Mouse (Mus musculus) neural tube, embryonic 13.5 days (tissue): Measurements from ENCODE around the gene Rnf113a1. TPM values are rescaled to one million over a fixed set of nuclear protein-coding genes. Genes with fewer than 3 reads are reported as not detected.
"Not testable (repeated sequence)": the region's sequence is repeated elsewhere in the genome, so short reads cannot be mapped to it uniquely, and the experiment has no call there.

Experiments
- ATAC-seq: fragments of 200-750 bp; cut with Nextera tagmentation; 2 replicates; pipeline ENCODE4 v1.8.0; 2017; ENCODE audit warnings: low read depth, mild to moderate bottlenecking, moderate TSS enrichment, moderate library complexity
- H3K27ac ChIP-seq: fragments of 300-500 bp; sonication (generic); replicated peaks from 2 replicates; pipeline ENCODE4 v1.5.1; 2015; ENCODE audit warnings: moderate library complexity, mild to moderate bottlenecking, inconsistent platforms
- H3K27me3 ChIP-seq: fragments of 300-500 bp; sonication (generic); 2 replicates; pipeline ENCODE4 v1.6.1; 2015; ENCODE audit warnings: mild to moderate bottlenecking, inconsistent platforms
- H3K36me3 ChIP-seq: fragments of 300-500 bp; sonication (generic); 2 replicates; pipeline ENCODE4 v1.6.1; 2015; ENCODE audit warnings: mild to moderate bottlenecking, inconsistent platforms
- H3K4me1 ChIP-seq: fragments of 300-500 bp; sonication (generic); replicated peaks from 2 replicates; pipeline ENCODE4 v1.6.1; 2015; ENCODE audit warnings: inconsistent platforms
- H3K4me2 ChIP-seq: fragments of 300-500 bp; sonication (generic); 2 replicates; pipeline ENCODE4 v1.6.1; 2015; ENCODE audit warnings: inconsistent platforms, mild to moderate bottlenecking, moderate library complexity
- H3K4me3 ChIP-seq: fragments of 300-500 bp; sonication (generic); 2 replicates; pipeline ENCODE4 v1.5.1; 2015; ENCODE audit warnings: mild to moderate bottlenecking, inconsistent platforms
- H3K9ac ChIP-seq: fragments of 300-500 bp; sonication (generic); 2 replicates; pipeline ENCODE4 v1.6.1; 2015; ENCODE audit warnings: moderate library complexity, mild to moderate bottlenecking, inconsistent platforms
- H3K9me3 ChIP-seq: fragments of 300-500 bp; sonication (generic); 2 replicates; pipeline ENCODE4 v1.6.1; 2016; ENCODE audit warnings: inconsistent platforms
- WGBS: fragments of 180-500 bp; shearing (Covaris S2); methylation state at CpG from one replicate; pipeline ENCODE4 v1.1.7; 2015; 5-methylcytosine and 5-hydroxymethylcytosine counted together
- polyA plus RNA-seq: library from polyadenylated mRNA; unstranded; fragments of >200 nt; fragmentation: Nextera tagmentation; extraction: Ambion mirVana; gene quantifications from 2 replicates; pipeline ENCODE4 v1.2.1, GENCODE M21; 2015

The Rnf113a1 gene
- 18.9 and 20.0 TPM in 2 replicates for polyA plus RNA-seq

DNA sequence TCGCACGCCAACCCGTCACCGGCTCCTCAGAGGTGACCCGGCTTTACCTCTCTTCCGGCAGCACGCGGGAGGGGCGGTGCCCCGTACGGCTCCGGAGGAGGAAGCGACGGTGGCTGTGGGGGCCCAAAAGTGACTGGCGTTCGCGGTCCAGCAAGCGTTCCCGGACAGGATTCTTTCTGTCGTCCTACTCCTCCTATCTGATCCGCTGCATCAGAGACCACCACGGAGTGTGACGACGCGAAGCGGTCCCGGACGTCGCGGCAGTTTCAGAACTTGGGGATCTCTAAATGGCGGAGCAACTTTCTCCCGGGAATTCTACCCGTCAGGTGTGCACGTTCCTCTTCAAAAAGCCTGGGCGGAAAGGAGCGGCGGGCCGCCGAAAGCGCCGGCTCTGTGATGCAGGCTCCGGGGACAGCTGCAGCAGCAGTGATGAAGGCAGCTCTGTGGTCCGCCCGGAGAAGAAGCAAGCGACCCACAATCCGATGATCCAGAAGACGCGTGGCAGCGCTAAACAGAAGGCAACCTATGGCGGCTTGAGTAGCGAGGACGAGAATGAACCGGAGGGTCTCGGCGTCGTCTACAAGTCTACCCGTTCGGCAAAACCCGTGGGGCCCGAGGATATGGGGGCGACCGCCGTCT lies at the start of gene Rnf113a1, which contains the start of gene Ndufa1:
Rnf113a1 (plus strand) TSS at position 141 of the 639 bp plus-strand sequence.
Ndufa1 (minus strand) TSS at position 59 of the 639 bp plus-strand sequence.
- Histone ChIP-seq H3K27me3 (no peaks in the 10 kb centered on the region), H3K9me3 (no peaks in the 10 kb centered on the region), H3K4me3 (peak within 1 kb of the TSS; percentile 51), H3K4me1 (peaks cover 14% of the 10 kb centered on the region; the same call in 1 of the 2 replicates), H3K36me3 (peaks cover 10% of the 10 kb centered on the region; the same call in 1 of the 2 replicates), H3K27ac (peak within 1 kb of the TSS; percentile 84), H3K4me2 (peak within 1 kb of the TSS; percentile 58), H3K9ac (peak within 1 kb of the TSS; percentile 73)
- ATAC-seq: peak; percentile 92
- 27% methylated on average over 63 of the region's 63 CpGs for WGBS

DNA sequence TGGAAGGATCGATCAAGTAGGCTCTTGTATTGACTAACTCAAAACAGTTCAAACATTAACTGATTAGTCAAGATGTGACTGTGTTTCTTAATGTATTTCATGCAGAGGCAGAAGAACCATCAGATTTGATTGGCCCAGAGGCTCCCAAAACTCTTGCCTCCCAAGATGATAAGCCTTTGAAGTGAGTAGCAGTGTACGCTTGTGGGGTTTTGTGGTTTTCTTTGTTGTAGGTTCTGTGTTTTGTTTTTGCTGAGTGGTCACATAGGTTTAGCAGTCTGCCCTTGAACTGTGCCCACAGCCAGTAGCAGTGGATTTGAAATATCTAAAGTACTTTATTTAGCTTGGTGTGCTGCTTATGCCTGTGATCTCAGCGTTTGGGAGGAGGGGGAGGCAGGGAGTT lies 49.3 kb upstream of the Rnf113a1 start:
- no peak overlapping the region for H3K9ac ChIP-seq
- no peak for ATAC-seq
- no peaks in the 10 kb centered on the region for H3K9me3 ChIP-seq
- peaks cover 25% of the 10 kb centered on the region for H3K36me3 ChIP-seq
- no peak overlapping the region for H3K4me2 ChIP-seq
- no peak overlapping the region for H3K4me3 ChIP-seq
- no peaks in the 10 kb centered on the region for H3K4me1 ChIP-seq
- no peaks in the 10 kb centered on the region for H3K27me3 ChIP-seq
- WGBS: 84% methylated on average over 3 of the region's 3 CpGs
- no peak overlapping the region for H3K27ac ChIP-seq

DNA sequence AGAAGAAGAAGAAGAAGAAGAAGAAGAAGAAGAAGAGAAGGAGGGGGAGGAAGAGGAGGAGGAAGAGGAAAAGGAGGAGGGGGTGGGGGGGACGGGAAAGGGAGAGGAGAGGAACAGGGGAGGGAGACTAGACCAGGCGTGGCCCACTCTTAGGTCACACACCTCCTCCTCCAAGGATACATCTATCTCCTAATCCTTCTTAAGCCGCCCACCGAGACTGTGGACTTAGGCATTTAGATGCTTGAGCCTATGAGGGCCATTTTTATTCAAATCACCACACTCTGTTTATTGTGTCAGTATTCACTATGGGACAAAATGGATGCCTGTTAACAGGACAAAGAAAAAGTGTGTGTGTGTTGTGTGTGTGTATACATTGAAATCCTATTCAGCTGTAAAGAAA lies 46.5 kb upstream of the Rnf113a1 start:
- not testable (repeated sequence) for H3K27me3 ChIP-seq, H3K9ac ChIP-seq, ATAC-seq, H3K27ac ChIP-seq, H3K9me3 ChIP-seq, H3K4me1 ChIP-seq, H3K4me2 ChIP-seq, H3K4me3 ChIP-seq
- peaks cover 14% of the 10 kb centered on the region for H3K36me3 ChIP-seq
- WGBS: 65% methylated on average over 2 of the region's 4 CpGs

DNA sequence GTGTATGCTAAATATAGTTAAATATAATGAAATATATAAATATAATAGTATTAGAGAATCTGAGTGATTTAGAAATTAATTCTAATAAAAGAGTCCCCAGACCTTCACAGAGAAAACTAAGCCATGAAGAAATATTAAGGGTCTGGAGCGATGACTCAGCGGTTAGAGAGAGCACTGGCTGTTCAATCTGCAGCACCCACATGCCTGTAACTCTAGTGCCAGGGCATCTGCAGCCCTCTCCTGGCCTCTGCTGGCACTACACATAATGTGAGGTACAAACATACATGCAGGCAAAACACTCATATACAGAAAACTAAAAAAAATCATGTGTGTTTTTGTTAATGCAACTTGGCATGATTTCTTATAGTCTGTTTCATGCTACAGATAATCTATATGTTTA lies 46.1 kb upstream of the Rnf113a1 start:
- Histone ChIP-seq H3K9ac (no peak overlapping the region), H3K27me3 (no peaks in the 10 kb centered on the region), H3K4me2 (no peak overlapping the region), H3K27ac (no peak overlapping the region), H3K4me3 (no peak overlapping the region), H3K9me3 (no peaks in the 10 kb centered on the region), H3K36me3 (peaks cover 14% of the 10 kb centered on the region), H3K4me1 (no peaks in the 10 kb centered on the region)
- WGBS: 98% methylated on average over 2 of the region's 2 CpGs
- ATAC-seq: no peak

DNA sequence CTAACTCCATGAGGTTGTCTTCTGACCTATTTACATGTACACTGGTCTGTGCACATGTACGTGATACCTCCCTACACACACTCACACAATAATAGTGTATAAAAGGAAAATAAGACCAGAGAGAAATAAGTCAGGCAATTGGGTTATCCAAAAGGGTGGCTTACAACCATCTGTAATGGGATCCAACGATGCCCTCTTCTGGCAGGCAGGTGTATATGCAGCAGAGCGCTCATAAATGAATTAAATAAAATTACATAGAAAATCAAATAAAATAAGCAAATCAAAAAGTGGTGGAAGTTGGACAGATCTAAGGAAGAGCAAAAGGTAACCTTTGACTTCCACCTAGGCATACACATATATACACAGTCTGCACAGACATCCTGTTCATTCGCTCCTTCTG lies 33.2 kb upstream of the Rnf113a1 start:
- ATAC-seq: no peak
- WGBS: 54% methylated on average over 4 of the region's 4 CpGs
- H3K27ac ChIP-seq: no peak overlapping the region
- no peaks in the 10 kb centered on the region for H3K4me1 ChIP-seq
- H3K9me3 ChIP-seq: no peaks in the 10 kb centered on the region
- H3K4me3 ChIP-seq: no peak overlapping the region
- H3K4me2 ChIP-seq: no peak overlapping the region
- H3K36me3 ChIP-seq: peaks cover 12% of the 10 kb centered on the region; the same call in 1 of the 2 replicates
- no peaks in the 10 kb centered on the region for H3K27me3 ChIP-seq
- H3K9ac ChIP-seq: no peak overlapping the region

DNA sequence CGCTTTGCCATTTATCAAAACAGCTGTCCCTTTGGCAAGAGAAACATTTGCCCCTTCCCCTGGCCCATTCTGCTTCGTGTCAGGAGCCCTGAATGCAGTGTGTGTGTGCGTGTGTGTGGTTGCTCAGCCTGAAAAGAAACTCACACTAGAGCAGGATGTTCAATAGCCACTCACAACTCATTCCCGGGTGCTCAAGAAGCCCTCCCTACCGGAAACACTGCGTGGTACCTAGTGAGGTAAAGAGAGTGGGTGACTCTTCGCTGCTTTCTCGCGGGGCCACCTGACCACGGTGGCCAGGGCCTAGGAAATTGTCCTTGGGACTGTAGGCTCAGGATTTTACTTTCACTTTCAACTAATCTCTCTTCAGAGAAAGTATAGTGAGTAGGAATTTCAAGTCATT lies 29.9 kb upstream of the Rnf113a1 start:
- H3K27ac ChIP-seq: no peak overlapping the region
- H3K36me3 ChIP-seq: 0 out of 2 replicates have a peak, but pooled peaks cover 2% of the 10 kb centered on the region
- 78% methylated on average over 10 of the region's 10 CpGs for WGBS
- no peaks in the 10 kb centered on the region for H3K9me3 ChIP-seq
- no peak overlapping the region for H3K4me3 ChIP-seq
- H3K4me1 ChIP-seq: no peaks in the 10 kb centered on the region
- H3K9ac ChIP-seq: no peak overlapping the region
- no peak for ATAC-seq
- H3K4me2 ChIP-seq: no peak overlapping the region
- no peaks in the 10 kb centered on the region for H3K27me3 ChIP-seq

DNA sequence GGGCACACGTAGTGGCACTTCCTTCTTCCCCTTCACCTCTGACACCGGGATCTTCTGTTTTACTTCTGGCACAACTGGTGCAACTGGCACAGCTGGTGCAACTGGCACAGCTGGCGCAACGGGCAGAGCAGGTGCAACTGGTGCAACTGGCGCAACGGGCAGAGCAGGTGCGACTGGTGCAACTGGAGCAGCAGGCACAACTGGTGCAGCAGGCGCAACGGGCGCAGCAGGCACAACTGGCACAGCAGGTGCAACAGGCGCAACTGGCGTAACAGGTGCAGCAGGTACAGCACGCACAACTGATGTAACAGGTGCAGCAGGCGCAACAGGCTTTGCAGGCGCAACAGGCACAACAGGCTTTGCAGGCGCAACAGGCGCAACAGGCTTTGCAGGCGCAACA lies 27.9 kb upstream of the Rnf113a1 start:
- WGBS: 83% methylated on average over 18 of the region's 18 CpGs
- Histone ChIP-seq H3K4me1 (no peaks in the 10 kb centered on the region), H3K27ac (no peak overlapping the region), H3K36me3 (no peaks in the 10 kb centered on the region), H3K4me2 (no peak overlapping the region), H3K9me3 (no peaks in the 10 kb centered on the region), H3K9ac (no peak overlapping the region), H3K4me3 (no peak overlapping the region), H3K27me3 (no peaks in the 10 kb centered on the region)
- no peak for ATAC-seq

DNA sequence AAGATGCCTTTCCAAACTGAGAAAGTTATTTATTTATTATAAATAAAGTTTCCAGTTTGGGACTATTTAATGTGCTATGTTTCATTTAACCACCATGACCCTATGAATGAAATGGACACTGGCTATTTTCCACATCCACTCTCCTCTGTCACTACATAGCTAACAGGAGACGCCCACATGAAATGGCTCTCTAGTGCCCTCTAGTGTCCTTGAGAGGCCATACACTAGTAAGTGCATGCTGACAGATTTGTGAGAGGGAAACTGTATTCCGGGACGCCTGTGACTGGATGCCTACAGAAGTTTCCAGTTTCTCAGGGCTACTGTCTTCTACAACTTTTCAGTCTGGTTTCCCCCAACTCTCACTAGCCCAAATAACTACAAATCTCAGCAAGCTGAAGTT lies 24.0 kb upstream of the Rnf113a1 start:
- WGBS: 44% methylated on average over 3 of the region's 3 CpGs
- Histone ChIP-seq H3K4me3 (no peak overlapping the region), H3K4me1 (no peaks in the 10 kb centered on the region), H3K9me3 (no peaks in the 10 kb centered on the region), H3K27ac (no peak overlapping the region), H3K9ac (no peak overlapping the region), H3K4me2 (no peak overlapping the region), H3K27me3 (no peaks in the 10 kb centered on the region), H3K36me3 (no peaks in the 10 kb centered on the region)
- no peak for ATAC-seq

DNA sequence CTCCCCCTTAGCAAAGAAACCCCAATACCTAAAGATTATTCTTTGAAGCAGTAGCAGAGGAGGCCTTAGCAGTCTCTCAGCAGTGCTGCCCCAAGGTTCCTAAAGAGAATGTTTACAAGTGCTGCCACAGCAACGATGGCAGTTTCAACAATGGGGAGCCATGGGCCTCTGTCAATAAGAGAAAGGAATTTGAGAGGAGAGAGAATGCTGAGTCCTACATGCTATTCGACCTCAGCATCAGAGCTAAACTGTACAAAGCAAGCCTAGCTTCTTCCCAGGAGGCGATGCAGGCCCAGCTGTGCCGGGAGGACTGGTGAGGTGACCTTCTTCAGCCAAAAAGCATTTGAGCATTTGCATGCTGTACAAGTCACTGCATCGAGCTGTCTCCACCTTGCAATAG lies 22.3 kb upstream of the Rnf113a1 start, which contains the start of gene Akap14:
Akap14 (minus strand) TSS at position 101 of the 400 bp plus-strand sequence.
- WGBS: 40% methylated on average over 5 of the region's 5 CpGs
- no peaks in the 10 kb centered on the region for H3K36me3 ChIP-seq
- ATAC-seq: no peak

DNA sequence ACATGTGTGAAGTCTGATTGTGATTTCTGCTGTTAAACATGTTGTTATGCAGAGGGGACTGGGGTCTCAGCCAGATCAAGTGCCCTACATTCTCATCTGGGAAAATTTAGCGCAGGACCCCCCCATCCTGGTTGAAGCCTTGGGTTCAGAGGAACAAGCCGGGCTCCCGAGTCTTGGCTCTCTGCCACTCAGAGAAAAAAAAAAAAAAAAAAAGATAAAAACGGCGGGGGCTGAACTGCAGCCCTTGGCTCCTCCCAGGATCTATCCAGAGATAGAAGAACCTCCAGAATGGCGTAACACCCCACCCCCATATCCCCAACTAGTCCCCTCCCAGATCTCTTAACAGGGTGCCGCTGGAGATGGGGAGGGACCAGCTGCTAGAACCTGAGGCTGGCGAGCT lies 6.6 kb upstream of the Rnf113a1 start:
- H3K27me3 ChIP-seq, H3K4me1 ChIP-seq, H3K9ac ChIP-seq, H3K4me2 ChIP-seq, H3K9me3 ChIP-seq, H3K4me3 ChIP-seq, ATAC-seq, H3K27ac ChIP-seq: not testable (repeated sequence)
- H3K36me3 ChIP-seq: peaks cover 10% of the 10 kb centered on the region; the same call in 1 of the 2 replicates
- 71% methylated on average over 8 of the region's 8 CpGs for WGBS

More for the DNA sequence above, 22.3 kb upstream of the Rnf113a1 start, which contains the start of gene Akap14:
- H3K9me3 ChIP-seq: no peaks in the 10 kb centered on the region
- H3K27me3 ChIP-seq: no peaks in the 10 kb centered on the region
- no peak within 1 kb of the TSS for H3K4me2 ChIP-seq
- no peak within 1 kb of the TSS for H3K9ac ChIP-seq
- H3K27ac ChIP-seq: no peak within 1 kb of the TSS
- no peaks in the 10 kb centered on the region for H3K4me1 ChIP-seq
- no peak within 1 kb of the TSS for H3K4me3 ChIP-seq

DNA sequence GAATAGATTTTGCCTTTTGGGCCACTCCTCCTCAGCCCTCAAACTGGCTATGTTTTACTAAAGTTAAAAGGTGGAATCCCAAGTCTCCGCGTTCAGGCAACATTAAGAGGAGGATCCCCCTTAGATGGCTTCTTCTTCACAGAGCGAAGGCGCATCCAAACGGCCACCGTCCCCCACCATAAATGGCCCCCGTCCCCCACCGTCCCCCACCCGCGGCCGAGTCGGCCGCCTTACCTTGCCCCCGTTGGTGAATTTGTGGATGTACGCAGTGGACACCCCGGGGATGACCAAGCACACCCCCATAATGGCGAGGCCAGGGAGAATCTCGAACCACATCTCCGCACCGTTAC lies 315 bp upstream of the Rnf113a1 start:
- 23% methylated on average over 20 of the region's 20 CpGs for WGBS
- peak overlapping the region; percentile 51 for H3K4me3 ChIP-seq
- peak overlapping the region; percentile 58 for H3K4me2 ChIP-seq
- no peak for ATAC-seq
- H3K27ac ChIP-seq: peak overlapping the region; percentile 84; the same call in 1 of the 2 replicates
- H3K27me3 ChIP-seq: no peaks in the 10 kb centered on the region
- peak overlapping the region; percentile 73 for H3K9ac ChIP-seq
- H3K9me3 ChIP-seq: no peaks in the 10 kb centered on the region
- H3K4me1 ChIP-seq: peaks cover 14% of the 10 kb centered on the region; the same call in 1 of the 2 replicates
- H3K36me3 ChIP-seq: peaks cover 10% of the 10 kb centered on the region; the same call in 1 of the 2 replicates

DNA sequence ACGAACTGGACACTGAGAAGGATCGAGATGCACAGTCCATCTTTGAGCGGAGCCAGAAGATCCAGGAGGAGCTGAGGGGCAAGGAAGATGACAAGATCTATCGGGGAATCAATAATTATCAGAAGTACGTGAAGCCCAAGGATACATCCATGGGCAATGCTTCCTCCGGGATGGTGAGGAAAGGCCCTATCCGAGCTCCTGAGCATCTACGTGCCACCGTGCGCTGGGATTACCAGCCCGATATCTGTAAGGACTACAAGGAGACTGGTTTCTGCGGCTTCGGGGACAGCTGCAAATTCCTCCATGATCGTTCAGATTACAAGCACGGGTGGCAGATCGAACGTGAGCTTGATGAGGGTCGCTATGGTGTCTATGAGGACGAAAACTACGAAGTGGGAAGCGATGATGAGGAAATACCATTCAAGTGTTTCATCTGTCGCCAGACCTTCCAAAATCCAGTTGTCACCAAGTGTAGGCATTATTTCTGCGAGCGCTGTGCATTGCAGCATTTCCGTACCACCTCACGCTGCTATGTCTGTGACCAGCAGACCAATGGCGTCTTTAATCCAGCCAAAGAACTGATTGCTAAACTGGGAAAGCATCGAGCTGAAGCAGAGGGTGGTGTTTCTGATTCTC lies 817 bp downstream of the Rnf113a1 start:
- Histone ChIP-seq H3K9me3 (no peaks in the 10 kb centered on the region), H3K27ac (peak overlapping the region; percentile 84), H3K27me3 (no peaks in the 10 kb centered on the region), H3K9ac (peak overlapping the region; percentile 73), H3K36me3 (peaks cover 9% of the 10 kb centered on the region; the same call in 1 of the 2 replicates), H3K4me2 (peak overlapping the region; percentile 58), H3K4me3 (peak overlapping the region; percentile 51), H3K4me1 (peaks cover 14% of the 10 kb centered on the region; the same call in 1 of the 2 replicates)
- peak; percentile 49 for ATAC-seq
- 24% methylated on average over 28 of the region's 28 CpGs for WGBS
